ENCODE assay signal across 8 mouse cellular contexts in genomic region chr2:79256001-79256339, GRCm38 (mm10). TPM values are rescaled to one million over a fixed set of nuclear protein-coding genes. Genes with fewer than 3 reads are reported as not detected.
DNase-seq lines count a peak whose midpoint lies in the region; ATAC-seq and TF ChIP-seq lines count a peak whose summit lies in the region.

No protein-coding gene starts in this region.

- no peak for TF ChIP-seq POLR2A in ES-Bruce4 (IDR thresholded peaks at IDR 0.05; ENCODE audit: insufficient read depth, low read length)

- peak overlapping the region; percentile 54; the same call in 1 of the 2 replicates for H3K27ac ChIP-seq in heart, embryonic 11.5 days (ENCODE audit: low read depth, low read length)
- no peak overlapping the region for H3K27ac ChIP-seq in ES-Bruce4 (ENCODE audit: insufficient read depth, low read length)
- H3K27ac ChIP-seq in forebrain, embryonic 16.5 days (ENCODE audit: low read length) = no peak overlapping the region; the same call in 1 of the 2 replicates
- H3K27ac ChIP-seq in liver, postnatal 0 days (ENCODE audit: low read depth) = peak overlapping the region; percentile 95

- TF ChIP-seq EP300 in ES-Bruce4 (IDR thresholded peaks at IDR 0.05; ENCODE audit: insufficient read depth, low read depth, low read length) = no peak
- no peak for TF ChIP-seq EP300 in liver, postnatal 0 days (IDR thresholded peaks at IDR 0.05; ENCODE audit: low read depth)

- 13% methylated on average over 7 of the region's 7 CpGs for WGBS in heart, embryonic 11.5 days (ENCODE audit: insufficient replicate concordance)
- 14% methylated on average over 7 of the region's 7 CpGs for WGBS in forebrain, embryonic 16.5 days
- 4% methylated on average over 7 of the region's 7 CpGs for WGBS in liver, postnatal 0 days (ENCODE audit: insufficient replicate concordance)

- H3K4me2 ChIP-seq in heart, embryonic 11.5 days = peak overlapping the region; percentile 91
- peak overlapping the region; percentile 97 for H3K4me2 ChIP-seq in forebrain, embryonic 16.5 days (ENCODE audit: low read length)
- H3K4me2 ChIP-seq in liver, postnatal 0 days (ENCODE audit: low read depth, low read length) = peak overlapping the region; percentile 76

- no peak for ATAC-seq in heart, embryonic 11.5 days (replicated peaks; ENCODE audit: insufficient number of reproducible peaks, low FRiP score, low TSS enrichment)
- ATAC-seq in forebrain, embryonic 16.5 days = peak; percentile 23; the same call in 1 of the 2 replicates
- no peak for ATAC-seq in liver, postnatal 0 days
- no peak for ATAC-seq in erythroid progenitor cell, adult 5-6 weeks (replicated peaks; ENCODE audit: low FRiP score, poor library complexity, severe bottlenecking)

- peak overlapping the region; percentile 68 for H3K9ac ChIP-seq in heart, embryonic 11.5 days (ENCODE audit: low read depth, low read length)
- H3K9ac ChIP-seq in ES-Bruce4 (ENCODE audit: low read depth, poor library complexity, severe bottlenecking) = no peak overlapping the region
- H3K9ac ChIP-seq in forebrain, embryonic 16.5 days (replicated peaks; ENCODE audit: low read depth, low read length) = peak overlapping the region; percentile 58
- H3K9ac ChIP-seq in liver, postnatal 0 days (replicated peaks) = peak overlapping the region; percentile 78

- H3K36me3 ChIP-seq in heart, embryonic 11.5 days (ENCODE audit: control insufficient read depth, insufficient read depth, low read length) = no peaks in the 10 kb centered on the region
- H3K36me3 ChIP-seq in ES-Bruce4 (ENCODE audit: control insufficient read depth, insufficient read depth, low read length, poor library complexity, severe bottlenecking) = no peaks in the 10 kb centered on the region
- no peaks in the 10 kb centered on the region for H3K36me3 ChIP-seq in forebrain, embryonic 16.5 days (ENCODE audit: control insufficient read depth, insufficient read depth)
- no peaks in the 10 kb centered on the region for H3K36me3 ChIP-seq in liver, postnatal 0 days (replicated peaks; ENCODE audit: insufficient read depth, low read length)

- H3K27me3 ChIP-seq in heart, embryonic 11.5 days (ENCODE audit: control insufficient read depth, insufficient read depth, low read length) = no peaks in the 10 kb centered on the region
- H3K27me3 ChIP-seq in ES-Bruce4 (ENCODE audit: control insufficient read depth, insufficient read depth, low read length, poor library complexity, severe bottlenecking) = no peaks in the 10 kb centered on the region; the same call in 1 of the 2 replicates
- peaks cover 4% of the 10 kb centered on the region; the same call in 1 of the 2 replicates for H3K27me3 ChIP-seq in forebrain, embryonic 16.5 days (replicated peaks; ENCODE audit: control insufficient read depth, insufficient read depth, low read length)
- H3K27me3 ChIP-seq in liver, postnatal 0 days (ENCODE audit: insufficient read depth, low read length) = no peaks in the 10 kb centered on the region; the same call in 1 of the 2 replicates

- H3K4me3 ChIP-seq in heart, embryonic 11.5 days (ENCODE audit: low read depth, low read length) = peak overlapping the region; percentile 61
- H3K4me3 ChIP-seq in ES-Bruce4 (ENCODE audit: low read depth, low read length) = peak overlapping the region; percentile 57
- peak overlapping the region; percentile 52 for H3K4me3 ChIP-seq in forebrain, embryonic 16.5 days (replicated peaks; ENCODE audit: low read length)
- peak overlapping the region; percentile 69 for H3K4me3 ChIP-seq in liver, postnatal 0 days (ENCODE audit: low read depth, low read length)

- intact Hi-C loops in heart, postnatal 14 days (cut with DNase I) = loop anchor here (5.0 to 10.0 kb wide), 2 partner anchors 171 to 389 kb away; partner anchors contain the start of gene Ube2e3

- no peaks in the 10 kb centered on the region; the same call in 1 of the 2 replicates for H3K4me1 ChIP-seq in heart, embryonic 11.5 days (ENCODE audit: control insufficient read depth, insufficient read depth, low read length)
- no peaks in the 10 kb centered on the region for H3K4me1 ChIP-seq in ES-Bruce4 (ENCODE audit: control insufficient read depth, insufficient read depth, low read length)
- H3K4me1 ChIP-seq in forebrain, embryonic 16.5 days (replicated peaks; ENCODE audit: control insufficient read depth, insufficient read depth, low read length) = peaks cover 12% of the 10 kb centered on the region
- H3K4me1 ChIP-seq in liver, postnatal 0 days (ENCODE audit: insufficient read depth) = peaks cover 20% of the 10 kb centered on the region; the same call in 1 of the 2 replicates

- no peaks in the 10 kb centered on the region for H3K9me3 ChIP-seq in heart, embryonic 11.5 days (replicated peaks; ENCODE audit: control insufficient read depth, low read length)
- no peaks in the 10 kb centered on the region for H3K9me3 ChIP-seq in ES-Bruce4 (replicated peaks; ENCODE audit: control insufficient read depth, insufficient read depth, low read length, poor library complexity, severe bottlenecking)
- no peaks in the 10 kb centered on the region for H3K9me3 ChIP-seq in forebrain, embryonic 16.5 days (ENCODE audit: control insufficient read depth, low read length)
- H3K9me3 ChIP-seq in liver, postnatal 0 days (ENCODE audit: low read length) = no peaks in the 10 kb centered on the region

- no peak for DNase-seq in heart, postnatal 14 days
- no peak for DNase-seq in liver, postnatal 0 days
- DNase-seq in urinary bladder, adult 2 months (ENCODE audit: low spot score) = no peak
- no peak for DNase-seq in gastrocnemius, adult 18-20 months (ENCODE audit: low spot score)

- no peak for TF ChIP-seq CTCF in ES-Bruce4 (IDR thresholded peaks at IDR 0.05; ENCODE audit: low read depth, low read length)
- TF ChIP-seq CTCF in liver, postnatal 0 days (IDR thresholded peaks at IDR 0.05; ENCODE audit: low read depth) = no peak

RNA-seq across cellular contexts. Expression of gene Itga4, which starts 0.7 kb away (rescaled TPM):
- polyA plus RNA-seq in heart, embryonic 11.5 days (2014; fragmentation: Nextera tagmentation; extraction: Ambion mirVana) = 11.4 and 13.3 TPM in 2 replicates
- 1 to 10 TPM; 3.2 to 4.2 TPM for total RNA-seq in heart, postnatal 14 days (2021)
- 0.24 and 0.41 TPM in 2 replicates for polyA plus RNA-seq in ES-Bruce4 (2011; ENCODE audit: insufficient read depth, insufficient read length, low read depth, missing spikeins)
- 3.0 and 3.1 TPM in 2 replicates for polyA plus RNA-seq in forebrain, embryonic 16.5 days (2015; fragmentation: Nextera tagmentation; extraction: Ambion mirVana)
- 8.3 and 10.2 TPM in 2 replicates for polyA plus RNA-seq in liver, postnatal 0 days (2015; fragmentation: Nextera tagmentation; extraction: Ambion mirVana)
- 4.6 and 5.5 TPM in 2 replicates for polyA plus RNA-seq in urinary bladder, adult 2 months (2012; rRNA removed)
- total RNA-seq in erythroid progenitor cell, adult 5-6 weeks (2015; ENCODE audit: low replicate concordance) = 282 and 314 TPM in 2 replicates
- total RNA-seq in erythroid progenitor cell, adult 5-6 weeks (2017; ENCODE audit: low replicate concordance) = 314 and 331 TPM in 2 replicates
- total RNA-seq in gastrocnemius, adult 18-20 months (2021) = 1 to 10 TPM; 4.4 to 5.1 TPM

Comparison
In these comparisons a context has a peak if more than half of its experiments do, and no peak if none do; other contexts are left out.
1. H3K27ac ChIP-seq: peak in heart, embryonic 11.5 days (single experiment) and liver, postnatal 0 days (single experiment); none in ES-Bruce4 (single experiment) and forebrain, embryonic 16.5 days (single experiment).
2. Peak in every context shown above with its lines, with median percentiles within 50 percentile points of each other: H3K4me2 ChIP-seq and H3K4me3 ChIP-seq.